ENCODE assay signal across 29 mouse cellular contexts in genomic region chr8:118488735-118489134, GRCm38 (mm10).
DNase-seq lines count a peak whose midpoint lies in the region; ATAC-seq and TF ChIP-seq lines count a peak whose summit lies in the region.
"Had no signal": no experiment of that assay in that cellular context is flagged by ENCODE, and none has a peak within 500 bp of the region (broad histone marks: within the 10 kb centered on the region; RNA-seq: fewer than 3 reads in every experiment).

No protein-coding gene starts in this region.

- 54% methylated on average over 4 of the region's 4 CpGs for WGBS in heart, embryonic 14.5 days
- 61% methylated on average over 4 of the region's 4 CpGs for WGBS in heart, embryonic 11.5 days (ENCODE audit: insufficient replicate concordance)
- WGBS in hindbrain, postnatal 0 days, result 22% methylated on average over 4 of the region's 4 CpGs
- WGBS in hindbrain, embryonic 12.5 days, result 43% methylated on average over 4 of the region's 4 CpGs

- no peak overlapping the region for H3K9ac ChIP-seq in heart, embryonic 14.5 days (ENCODE audit: low read length)
- H3K9ac ChIP-seq in heart, embryonic 11.5 days (ENCODE audit: low read depth, low read length), result no peak overlapping the region
- H3K9ac ChIP-seq in hindbrain, postnatal 0 days (replicated peaks; ENCODE audit: low read length), result no peak overlapping the region
- H3K9ac ChIP-seq in hindbrain, embryonic 12.5 days, result no peak overlapping the region
- H3K9ac ChIP-seq: embryonic facial prominence, embryonic 12.5 days; forebrain, embryonic 13.5 days; liver, embryonic 15.5 days had no signal

- H3K27me3 ChIP-seq in heart, embryonic 14.5 days (ENCODE audit: control insufficient read depth, insufficient read depth, low read length), result no peaks in the 10 kb centered on the region
- H3K27me3 ChIP-seq in heart, embryonic 11.5 days (ENCODE audit: control insufficient read depth, insufficient read depth, low read length), result no peaks in the 10 kb centered on the region
- no peaks in the 10 kb centered on the region for H3K27me3 ChIP-seq in hindbrain, postnatal 0 days (ENCODE audit: insufficient read depth, low read length)
- H3K27me3 ChIP-seq in hindbrain, embryonic 12.5 days, result no peaks in the 10 kb centered on the region
- H3K27me3 ChIP-seq: forebrain, embryonic 13.5 days; liver, embryonic 15.5 days had no signal

- no peak overlapping the region for H3K27ac ChIP-seq in heart, embryonic 14.5 days (replicated peaks in 1 of 2; ENCODE audit: control insufficient read depth in 1 of 2, insufficient read depth in 1 of 2, low read depth in 2 of 2, low read length in 2 of 2)
- no peak overlapping the region for H3K27ac ChIP-seq in heart, embryonic 11.5 days (ENCODE audit: low read depth, low read length)
- no peak overlapping the region for H3K27ac ChIP-seq in hindbrain, postnatal 0 days
- no peak overlapping the region for H3K27ac ChIP-seq in hindbrain, embryonic 12.5 days
- H3K27ac ChIP-seq: embryonic facial prominence, embryonic 12.5 days; forebrain, embryonic 13.5 days; gastrocnemius, adult 2 months; layer of hippocampus, adult 2 months; limb, embryonic 10.5 days; liver, embryonic 15.5 days; macrophage had no signal

- no peak overlapping the region for H3K4me3 ChIP-seq in heart, embryonic 14.5 days (ENCODE audit: control insufficient read depth in 1 of 2, insufficient read depth in 1 of 2, low read depth in 1 of 2, low read length in 2 of 2)
- H3K4me3 ChIP-seq in heart, embryonic 11.5 days (ENCODE audit: low read depth, low read length), result no peak overlapping the region
- H3K4me3 ChIP-seq in hindbrain, postnatal 0 days (ENCODE audit: low read length), result no peak overlapping the region
- no peak overlapping the region for H3K4me3 ChIP-seq in hindbrain, embryonic 12.5 days
- H3K4me3 ChIP-seq: embryonic facial prominence, embryonic 12.5 days; erythroblast, embryonic 14.5 days; forebrain, embryonic 13.5 days; gastrocnemius, adult 2 months; layer of hippocampus, adult 2 months; limb, embryonic 10.5 days; liver, embryonic 15.5 days had no signal

- H3K9me3 ChIP-seq in heart, embryonic 14.5 days (ENCODE audit: control insufficient read depth, low read length), result no peaks in the 10 kb centered on the region
- no peaks in the 10 kb centered on the region for H3K9me3 ChIP-seq in heart, embryonic 11.5 days (replicated peaks; ENCODE audit: control insufficient read depth, low read length)
- no peaks in the 10 kb centered on the region for H3K9me3 ChIP-seq in hindbrain, postnatal 0 days (ENCODE audit: low read length)
- H3K9me3 ChIP-seq in hindbrain, embryonic 12.5 days (replicated peaks), result no peaks in the 10 kb centered on the region
- H3K9me3 ChIP-seq: embryonic facial prominence, embryonic 12.5 days; forebrain, embryonic 13.5 days; limb, embryonic 10.5 days; liver, embryonic 15.5 days had no signal

- peak; percentile 25 for DNase-seq in hindbrain, postnatal 0 days (ENCODE audit: low spot score)
- peak; percentile 57 for DNase-seq in retina, postnatal 1 day
- DNase-seq in retina, embryonic 14.5 days (ENCODE audit: low spot score), result no peak
- DNase-seq in telencephalon, adult 2 months (ENCODE audit: low read depth, low spot score), result peak; percentile 51
- DNase-seq in thymus, postnatal 10 days (ENCODE audit: low spot score in 2 of 2), result no peak
- DNase-seq: adrenal gland, adult 8-10 months; cerebellum, adult 2 months; cerebellum, postnatal 25 days; gastrocnemius, adult 2 months; kidney, adult 9 months; kidney, postnatal 25 days; liver; right cerebral cortex, postnatal 25 days; spleen, adult 18-20 months; thymus, postnatal 14 days had no signal

- no peak for TF ChIP-seq CTCF in hindbrain, postnatal 0 days (IDR thresholded peaks at IDR 0.05; ENCODE audit: low read depth)

- H3K36me3 ChIP-seq in heart, embryonic 14.5 days (ENCODE audit: control insufficient read depth, insufficient read depth, low read length), result no peaks in the 10 kb centered on the region
- H3K36me3 ChIP-seq in heart, embryonic 11.5 days (ENCODE audit: control insufficient read depth, insufficient read depth, low read length), result no peaks in the 10 kb centered on the region
- no peaks in the 10 kb centered on the region for H3K36me3 ChIP-seq in hindbrain, postnatal 0 days (ENCODE audit: insufficient read depth, low read length)
- H3K36me3 ChIP-seq in hindbrain, embryonic 12.5 days, result no peaks in the 10 kb centered on the region
- H3K36me3 ChIP-seq: embryonic facial prominence, embryonic 12.5 days; limb, embryonic 10.5 days; liver, embryonic 15.5 days had no signal

- no peak; the same call in 1 of the 2 replicates for ATAC-seq in heart, embryonic 14.5 days (ENCODE audit: insufficient number of reproducible peaks, insufficient read depth, low FRiP score, low read depth)
- no peak for ATAC-seq in heart, embryonic 11.5 days (replicated peaks; ENCODE audit: insufficient number of reproducible peaks, low FRiP score, low TSS enrichment)
- ATAC-seq in hindbrain, postnatal 0 days, result no peak
- no peak for ATAC-seq in hindbrain, embryonic 12.5 days (ENCODE audit: low FRiP score)
- ATAC-seq: activated CD4-positive, CD25-positive, alpha-beta regulatory T cell, adult 4 months; forebrain, embryonic 13.5 days; hindbrain, embryonic 16.5 days; intestine, embryonic 16.5 days; midbrain, embryonic 16.5 days had no signal

- H3K4me1 ChIP-seq in heart, embryonic 14.5 days (ENCODE audit: control insufficient read depth in 2 of 2, insufficient read depth in 2 of 2, low read length in 2 of 2), result peaks cover 8 to 15% of the 10 kb centered on the region in 2 experiments; a peak in 3 of 4 replicates
- H3K4me1 ChIP-seq in heart, embryonic 11.5 days (ENCODE audit: control insufficient read depth, insufficient read depth, low read length), result peaks cover 3% of the 10 kb centered on the region; the same call in 1 of the 2 replicates
- H3K4me1 ChIP-seq in hindbrain, postnatal 0 days (ENCODE audit: insufficient read depth, low read length), result no peaks in the 10 kb centered on the region
- H3K4me1 ChIP-seq in hindbrain, embryonic 12.5 days, result peaks cover 10% of the 10 kb centered on the region; the same call in 1 of the 2 replicates
- H3K4me1 ChIP-seq: embryonic facial prominence, embryonic 12.5 days; limb, embryonic 10.5 days; liver, embryonic 15.5 days had no signal

- H3K4me2 ChIP-seq in heart, embryonic 14.5 days (ENCODE audit: low read length), result peak overlapping the region; percentile 32
- H3K4me2 ChIP-seq in heart, embryonic 11.5 days, result no peak overlapping the region
- no peak overlapping the region for H3K4me2 ChIP-seq in hindbrain, postnatal 0 days (ENCODE audit: low read depth, low read length)
- H3K4me2 ChIP-seq in hindbrain, embryonic 12.5 days (replicated peaks), result no peak overlapping the region
- H3K4me2 ChIP-seq: embryonic facial prominence, embryonic 12.5 days; forebrain, embryonic 13.5 days; liver, embryonic 15.5 days had no signal

Comparison
In these comparisons a context has a peak if more than half of its experiments do, and no peak if none do; other contexts are left out.
1. DNase-seq: peak in hindbrain, postnatal 0 days (single experiment), retina, postnatal 1 day (single experiment) and telencephalon, adult 2 months (single experiment); none in retina, embryonic 14.5 days (single experiment) and thymus, postnatal 10 days (0 of 2).